Mouse (Mus musculus): ENCODE measurements around the gene Erlin1. TPM values are rescaled to one million over a fixed set of nuclear protein-coding genes. Genes with fewer than 3 reads are reported as not detected.

Gene Erlin1
- polyA plus RNA-seq, 1 experiment from 2014 or later: 21.7 TPM

DNA sequence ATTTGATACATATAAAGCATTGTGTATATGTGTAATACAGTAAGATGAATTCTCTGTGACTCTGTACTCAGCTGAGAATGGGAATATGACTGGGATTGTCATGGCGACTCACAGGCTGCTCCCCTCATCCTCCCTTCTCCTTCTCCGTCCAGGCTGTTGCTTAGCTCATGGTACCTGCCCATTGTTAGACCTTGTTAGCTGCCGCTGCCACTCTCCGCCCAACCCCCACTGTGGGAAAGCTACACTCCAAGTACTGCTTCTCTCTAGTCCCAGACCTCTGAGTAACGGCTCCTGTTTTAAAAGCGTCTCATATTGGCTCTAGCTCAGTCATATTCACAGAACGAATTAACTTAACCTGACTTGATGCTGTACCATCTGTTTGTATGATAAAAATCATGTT, 49.8 kb downstream of the Erlin1 start:
- ATAC-seq: no peak
- Histone ChIP-seq H3K4me2 (ENCODE audit: low read length) (no peak overlapping the region), H3K9ac (ENCODE audit: low read depth, low read length) (no peak overlapping the region), H3K4me3 (ENCODE audit: low read length) (no peak overlapping the region), H3K4me1 (ENCODE audit: control insufficient read depth, insufficient read depth, low read depth, low read length) (no peaks in the 10 kb centered on the region), H3K27me3 (replicated peaks; ENCODE audit: control insufficient read depth, insufficient read depth, low read length) (no peaks in the 10 kb centered on the region), H3K27ac (ENCODE audit: low read depth, low read length) (no peak overlapping the region), H3K9me3 (ENCODE audit: control insufficient read depth, low read length) (no peaks in the 10 kb centered on the region), H3K36me3 (ENCODE audit: control insufficient read depth, insufficient read depth, low read length) (no peaks in the 10 kb centered on the region)
- 60% methylated on average over 7 of the region's 7 CpGs for WGBS

DNA sequence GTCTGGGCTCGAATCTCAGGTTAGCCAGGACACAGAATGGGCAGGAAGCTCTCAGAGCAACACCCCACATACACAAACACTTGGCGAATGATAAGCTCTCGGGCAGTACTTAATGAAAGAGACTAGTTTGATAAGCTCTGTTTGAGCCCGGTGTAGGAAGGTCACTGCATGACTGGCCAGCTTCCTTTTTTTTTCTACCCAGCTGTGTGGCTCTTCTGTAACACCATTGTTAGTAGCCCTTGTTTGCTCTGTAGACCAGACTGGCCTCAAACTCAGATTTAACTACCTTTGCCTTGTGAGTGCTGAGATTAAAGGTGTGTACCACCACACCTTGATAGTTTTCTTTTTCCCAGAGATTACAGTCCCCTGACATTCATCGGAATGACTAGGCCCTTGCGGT, 55.7 kb downstream of the Erlin1 start:
- H3K4me2 ChIP-seq (ENCODE audit: low read length): no peak overlapping the region
- no peak overlapping the region for H3K4me3 ChIP-seq (ENCODE audit: low read length)
- no peak overlapping the region for H3K27ac ChIP-seq (ENCODE audit: low read depth, low read length)
- H3K27me3 ChIP-seq (replicated peaks; ENCODE audit: control insufficient read depth, insufficient read depth, low read length): no peaks in the 10 kb centered on the region
- ATAC-seq: no peak
- H3K9me3 ChIP-seq (ENCODE audit: control insufficient read depth, low read length): no peaks in the 10 kb centered on the region
- no peaks in the 10 kb centered on the region for H3K4me1 ChIP-seq (ENCODE audit: control insufficient read depth, insufficient read depth, low read depth, low read length)
- no peaks in the 10 kb centered on the region for H3K36me3 ChIP-seq (ENCODE audit: control insufficient read depth, insufficient read depth, low read length)
- 89% methylated on average over 6 of the region's 6 CpGs for WGBS
- no peak overlapping the region for H3K9ac ChIP-seq (ENCODE audit: low read depth, low read length)

DNA sequence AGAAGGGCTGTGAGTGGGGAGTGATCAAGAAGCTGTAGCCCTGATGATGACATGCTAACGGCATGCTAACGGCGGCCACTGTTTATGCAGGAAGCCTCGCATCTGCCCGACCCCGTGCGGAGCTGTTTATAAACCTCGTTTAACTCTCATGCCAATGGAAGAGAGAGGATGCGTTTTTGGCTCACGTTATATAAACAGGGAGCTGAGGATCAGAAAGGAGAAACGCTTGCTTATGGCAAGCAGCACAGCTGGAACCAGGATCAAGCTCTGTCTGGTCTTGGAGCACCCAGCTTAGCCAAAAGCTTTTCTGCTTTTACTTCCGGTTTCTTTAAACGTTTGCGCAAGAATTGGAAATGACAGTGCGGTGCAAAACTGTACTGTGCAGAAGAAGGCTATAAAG, 60.8 kb downstream of the Erlin1 start:
- Histone ChIP-seq H3K36me3 (ENCODE audit: control insufficient read depth, insufficient read depth, low read length) (no peaks in the 10 kb centered on the region), H3K27me3 (replicated peaks; ENCODE audit: control insufficient read depth, insufficient read depth, low read length) (no peaks in the 10 kb centered on the region), H3K27ac (ENCODE audit: low read depth, low read length) (no peak overlapping the region), H3K4me2 (ENCODE audit: low read length) (no peak overlapping the region), H3K4me1 (ENCODE audit: control insufficient read depth, insufficient read depth, low read depth, low read length) (no peaks in the 10 kb centered on the region), H3K4me3 (ENCODE audit: low read length) (no peak overlapping the region), H3K9me3 (ENCODE audit: control insufficient read depth, low read length) (no peaks in the 10 kb centered on the region), H3K9ac (ENCODE audit: low read depth, low read length) (no peak overlapping the region)
- no peak for ATAC-seq
- 75% methylated on average over 15 of the region's 15 CpGs for WGBS

DNA sequence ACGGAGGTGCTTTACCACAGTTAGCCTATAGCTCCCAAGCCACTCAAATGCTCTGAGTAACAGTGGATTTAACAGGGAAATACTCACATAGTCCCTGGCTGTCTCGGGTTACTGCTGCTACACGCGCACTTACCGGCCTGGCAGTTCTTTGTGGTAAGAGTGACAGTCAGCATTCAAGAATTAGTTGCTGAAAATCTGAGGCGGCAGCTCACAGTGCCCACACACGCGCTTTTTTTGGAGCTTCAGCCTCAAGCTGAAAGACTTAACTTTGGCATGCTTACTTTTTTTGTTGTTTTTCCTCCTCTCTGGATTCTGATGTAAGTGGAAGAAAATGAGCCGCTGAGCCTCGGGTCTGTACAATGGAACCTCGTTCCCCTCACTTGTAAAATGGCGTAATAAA, 62.4 kb downstream of the Erlin1 start:
- no peaks in the 10 kb centered on the region for H3K36me3 ChIP-seq (ENCODE audit: control insufficient read depth, insufficient read depth, low read length)
- no peak overlapping the region for H3K4me2 ChIP-seq (ENCODE audit: low read length)
- H3K9ac ChIP-seq (ENCODE audit: low read depth, low read length): no peak overlapping the region
- H3K27me3 ChIP-seq (replicated peaks; ENCODE audit: control insufficient read depth, insufficient read depth, low read length): no peaks in the 10 kb centered on the region
- H3K27ac ChIP-seq (ENCODE audit: low read depth, low read length): no peak overlapping the region
- ATAC-seq: no peak
- no peaks in the 10 kb centered on the region for H3K9me3 ChIP-seq (ENCODE audit: control insufficient read depth, low read length)
- 64% methylated on average over 12 of the region's 12 CpGs for WGBS
- H3K4me3 ChIP-seq (ENCODE audit: low read length): no peak overlapping the region
- H3K4me1 ChIP-seq (ENCODE audit: control insufficient read depth, insufficient read depth, low read depth, low read length): no peaks in the 10 kb centered on the region

DNA sequence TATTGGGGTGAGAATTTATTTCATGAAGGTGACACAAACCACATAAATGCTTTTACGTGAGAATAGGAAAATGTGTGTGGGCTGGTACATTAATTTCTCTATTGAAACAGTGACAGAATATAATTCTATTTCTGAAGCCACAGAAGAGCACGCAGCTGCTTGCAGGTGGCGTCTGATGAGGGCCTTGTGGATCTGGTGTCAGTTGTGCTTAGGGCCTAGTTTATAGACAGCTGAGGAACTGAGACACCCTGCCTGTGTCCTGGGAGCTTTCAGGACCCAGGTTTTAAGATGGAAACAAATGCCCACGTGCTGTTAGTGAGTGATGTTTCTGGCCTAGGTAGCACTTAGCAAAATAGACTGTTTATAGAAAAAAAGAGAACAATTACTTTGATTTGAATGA, 64.6 kb downstream of the Erlin1 start:
- Histone ChIP-seq H3K9ac (ENCODE audit: low read depth, low read length) (no peak overlapping the region), H3K4me1 (ENCODE audit: control insufficient read depth, insufficient read depth, low read depth, low read length) (no peaks in the 10 kb centered on the region), H3K36me3 (ENCODE audit: control insufficient read depth, insufficient read depth, low read length) (no peaks in the 10 kb centered on the region), H3K27me3 (replicated peaks; ENCODE audit: control insufficient read depth, insufficient read depth, low read length) (no peaks in the 10 kb centered on the region), H3K9me3 (ENCODE audit: control insufficient read depth, low read length) (no peaks in the 10 kb centered on the region), H3K4me3 (ENCODE audit: low read length) (no peak overlapping the region), H3K27ac (ENCODE audit: low read depth, low read length) (no peak overlapping the region), H3K4me2 (ENCODE audit: low read length) (no peak overlapping the region)
- ATAC-seq: no peak
- 74% methylated on average over 4 of the region's 4 CpGs for WGBS

DNA sequence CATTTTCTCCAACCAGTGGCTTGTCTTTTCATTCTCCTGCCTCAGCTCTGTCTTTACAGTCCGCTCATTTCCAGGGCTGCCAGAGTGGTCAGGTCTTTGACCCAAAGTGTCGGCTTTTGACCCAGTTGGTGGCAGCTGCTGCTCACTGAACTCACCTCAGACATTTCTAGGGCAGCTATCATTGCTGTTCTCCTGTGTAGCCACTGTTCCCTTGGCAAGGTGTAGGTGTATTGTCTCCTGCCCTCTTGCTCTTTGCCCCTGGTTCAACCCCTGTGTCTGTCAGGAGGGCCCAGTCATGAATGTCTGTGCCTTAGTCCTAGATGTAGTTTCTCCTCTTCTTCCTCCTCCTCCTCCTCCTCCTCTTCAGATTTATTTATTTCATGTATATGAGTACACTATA, 65.3 kb downstream of the Erlin1 start:
- Histone ChIP-seq H3K4me2 (ENCODE audit: low read length) (no peak overlapping the region), H3K4me3 (ENCODE audit: low read length) (no peak overlapping the region), H3K9ac (ENCODE audit: low read depth, low read length) (no peak overlapping the region), H3K27ac (ENCODE audit: low read depth, low read length) (no peak overlapping the region), H3K4me1 (ENCODE audit: control insufficient read depth, insufficient read depth, low read depth, low read length) (no peaks in the 10 kb centered on the region), H3K9me3 (ENCODE audit: control insufficient read depth, low read length) (no peaks in the 10 kb centered on the region), H3K36me3 (ENCODE audit: control insufficient read depth, insufficient read depth, low read length) (no peaks in the 10 kb centered on the region), H3K27me3 (replicated peaks; ENCODE audit: control insufficient read depth, insufficient read depth, low read length) (no peaks in the 10 kb centered on the region)
- ATAC-seq: no peak
- WGBS: 91% methylated on average over 2 of the region's 2 CpGs

DNA sequence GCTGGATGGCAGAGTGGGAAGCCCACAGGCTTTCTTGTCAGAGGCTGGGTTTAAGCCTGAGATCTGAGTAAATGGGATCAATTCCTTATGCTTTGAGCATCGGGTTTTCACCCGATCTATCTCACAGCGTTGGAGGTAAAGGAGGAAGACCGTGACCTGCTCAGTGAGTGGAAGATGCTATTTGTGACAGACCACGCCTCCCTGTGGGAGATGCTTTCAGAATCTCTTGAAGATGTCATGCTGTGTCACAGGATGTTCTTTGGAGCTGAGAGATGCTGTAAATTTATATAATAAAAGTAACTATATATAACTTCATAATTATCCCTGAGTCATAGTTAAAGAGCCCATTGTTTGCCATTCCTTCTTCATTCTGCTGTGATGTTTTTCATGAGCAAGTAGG, 68.9 kb downstream of the Erlin1 start:
- H3K9me3 ChIP-seq (ENCODE audit: control insufficient read depth, low read length): no peaks in the 10 kb centered on the region
- H3K9ac ChIP-seq (ENCODE audit: low read depth, low read length): no peak overlapping the region
- no peak overlapping the region for H3K27ac ChIP-seq (ENCODE audit: low read depth, low read length)
- H3K4me1 ChIP-seq (ENCODE audit: control insufficient read depth, insufficient read depth, low read depth, low read length): no peaks in the 10 kb centered on the region
- no peak overlapping the region for H3K4me2 ChIP-seq (ENCODE audit: low read length)
- no peaks in the 10 kb centered on the region for H3K36me3 ChIP-seq (ENCODE audit: control insufficient read depth, insufficient read depth, low read length)
- no peaks in the 10 kb centered on the region for H3K27me3 ChIP-seq (replicated peaks; ENCODE audit: control insufficient read depth, insufficient read depth, low read length)
- no peak for ATAC-seq
- WGBS: 82% methylated on average over 5 of the region's 5 CpGs
- no peak overlapping the region for H3K4me3 ChIP-seq (ENCODE audit: low read length)

DNA sequence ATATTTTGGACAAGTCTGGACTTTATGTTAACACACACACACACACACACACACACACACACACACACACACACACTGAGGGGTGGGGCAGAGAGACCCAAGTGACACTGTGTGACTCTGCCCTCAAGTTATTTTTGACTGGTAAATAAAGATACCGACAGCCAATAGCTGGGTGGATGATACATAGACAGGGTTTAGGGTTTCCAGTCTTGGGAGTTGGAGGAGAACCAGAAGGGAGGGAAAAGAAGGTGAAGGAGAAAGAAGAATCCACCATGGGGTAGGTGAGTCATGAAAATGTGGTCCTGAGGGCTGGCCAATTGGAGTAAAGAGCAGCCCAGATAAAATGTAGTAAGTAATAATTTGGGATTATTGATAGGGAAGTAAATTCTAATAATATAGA, 69.5 kb downstream of the Erlin1 start:
- H3K27me3 ChIP-seq (replicated peaks; ENCODE audit: control insufficient read depth, insufficient read depth, low read length): no peaks in the 10 kb centered on the region
- H3K9ac ChIP-seq (ENCODE audit: low read depth, low read length): no peak overlapping the region
- no peaks in the 10 kb centered on the region for H3K9me3 ChIP-seq (ENCODE audit: control insufficient read depth, low read length)
- no peak overlapping the region for H3K4me2 ChIP-seq (ENCODE audit: low read length)
- no peaks in the 10 kb centered on the region for H3K36me3 ChIP-seq (ENCODE audit: control insufficient read depth, insufficient read depth, low read length)
- no peak for ATAC-seq
- WGBS: 88% methylated on average over 1 of the region's 1 CpGs
- H3K4me1 ChIP-seq (ENCODE audit: control insufficient read depth, insufficient read depth, low read depth, low read length): no peaks in the 10 kb centered on the region
- H3K4me3 ChIP-seq (ENCODE audit: low read length): no peak overlapping the region
- H3K27ac ChIP-seq (ENCODE audit: low read depth, low read length): no peak overlapping the region

DNA sequence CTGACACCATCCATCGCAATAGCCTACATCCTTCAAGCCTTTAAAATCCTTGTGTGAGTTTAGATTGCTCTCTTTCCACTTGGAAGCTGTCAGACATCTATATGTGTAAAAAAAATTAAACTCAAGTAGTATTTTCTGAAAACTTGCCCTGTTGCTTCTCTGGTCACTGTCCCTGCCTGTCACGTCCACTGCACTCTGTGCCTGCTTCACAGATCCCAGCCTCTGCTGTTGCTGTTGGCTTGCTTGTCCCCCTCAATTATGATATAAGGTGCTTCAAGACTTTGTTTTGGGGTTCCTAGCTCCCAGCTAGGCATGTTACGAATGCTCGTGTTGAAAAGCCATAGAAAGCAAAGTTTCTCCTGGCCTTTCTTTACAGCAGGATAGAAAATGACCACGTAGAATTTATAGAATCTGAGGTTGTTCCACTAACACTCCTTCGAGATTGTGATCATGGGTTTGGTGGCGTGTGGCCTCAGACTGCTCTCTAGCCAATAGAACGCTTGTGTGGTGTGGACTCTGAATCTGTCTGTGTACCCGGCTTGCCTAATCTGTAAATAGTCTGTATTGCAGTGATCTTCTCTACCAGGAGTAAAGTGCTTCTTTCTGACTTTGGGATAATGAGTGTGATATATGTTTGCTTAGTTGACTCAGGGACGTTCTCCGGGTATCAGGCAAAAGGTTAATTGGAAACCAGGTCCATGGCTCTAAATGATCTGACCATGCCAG, 70.6 kb downstream of the Erlin1 start:
- no peaks in the 10 kb centered on the region for H3K4me1 ChIP-seq (ENCODE audit: control insufficient read depth, insufficient read depth, low read depth, low read length)
- no peak overlapping the region for H3K27ac ChIP-seq (ENCODE audit: low read depth, low read length)
- no peak for ATAC-seq
- no peak overlapping the region for H3K9ac ChIP-seq (ENCODE audit: low read depth, low read length)
- no peaks in the 10 kb centered on the region for H3K27me3 ChIP-seq (replicated peaks; ENCODE audit: control insufficient read depth, insufficient read depth, low read length)
- no peak overlapping the region for H3K4me2 ChIP-seq (ENCODE audit: low read length)
- WGBS: 88% methylated on average over 11 of the region's 11 CpGs
- H3K4me3 ChIP-seq (ENCODE audit: low read length): no peak overlapping the region
- no peaks in the 10 kb centered on the region for H3K36me3 ChIP-seq (ENCODE audit: control insufficient read depth, insufficient read depth, low read length)
- no peaks in the 10 kb centered on the region for H3K9me3 ChIP-seq (ENCODE audit: control insufficient read depth, low read length)

DNA sequence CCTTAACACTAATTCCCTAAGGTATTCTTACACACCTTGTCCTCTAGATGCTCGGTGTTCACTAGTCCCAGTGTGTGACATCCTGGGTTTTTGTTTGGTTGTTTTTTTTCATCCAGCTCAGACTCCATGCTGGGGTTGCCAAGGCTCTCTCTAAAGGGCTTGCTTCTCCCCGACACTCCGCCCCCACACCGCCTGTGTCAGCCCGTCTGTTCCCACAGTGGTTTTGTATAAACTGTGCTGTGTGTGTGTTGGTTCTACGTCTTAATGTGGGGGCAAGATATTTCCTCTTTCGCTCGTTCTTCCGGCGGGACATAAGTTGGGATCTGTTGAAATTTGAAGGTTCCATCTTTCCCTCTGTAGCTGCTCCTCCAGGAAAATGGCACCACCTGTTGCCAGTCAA, 71.5 kb downstream of the Erlin1 start:
- Histone ChIP-seq H3K4me1 (ENCODE audit: control insufficient read depth, insufficient read depth, low read depth, low read length) (no peaks in the 10 kb centered on the region), H3K4me3 (ENCODE audit: low read length) (no peak overlapping the region), H3K27ac (ENCODE audit: low read depth, low read length) (no peak overlapping the region), H3K9ac (ENCODE audit: low read depth, low read length) (no peak overlapping the region), H3K27me3 (replicated peaks; ENCODE audit: control insufficient read depth, insufficient read depth, low read length) (no peaks in the 10 kb centered on the region), H3K36me3 (ENCODE audit: control insufficient read depth, insufficient read depth, low read length) (no peaks in the 10 kb centered on the region), H3K4me2 (ENCODE audit: low read length) (no peak overlapping the region), H3K9me3 (ENCODE audit: control insufficient read depth, low read length) (no peaks in the 10 kb centered on the region)
- ATAC-seq: no peak
- 82% methylated on average over 10 of the region's 10 CpGs for WGBS
